Mouse (Mus musculus) lung, postnatal 10 days (tissue): ENCODE measurements around the gene Gas2l3.

Experiments used
- DNase-seq: peaks from one replicate; pipeline ENCODE4 v3.0.0; 2021

Gas2l3 gene

GRCm38 (mm10) chr10:89443115-89443622, 598 bp downstream of the Gas2l3 start:
- DNase-seq = peak; percentile 24

- no peak for DNase-seq
Measured at GRCm38 (mm10) chr10:89442640-89443039, 1.1 kb downstream of the Gas2l3 start.

GRCm38 (mm10) chr10:89441961-89442360, 1.8 kb downstream of the Gas2l3 start:
- DNase-seq = no peak

- no peak for DNase-seq
Measured at GRCm38 (mm10) chr10:89439380-89439779, 4.4 kb downstream of the Gas2l3 start.

GRCm38 (mm10) chr10:89437996-89438395, 5.8 kb downstream of the Gas2l3 start:
- no peak for DNase-seq

- DNase-seq = no peak
Measured at GRCm38 (mm10) chr10:89437472-89437871, 6.3 kb downstream of the Gas2l3 start.

GRCm38 (mm10) chr10:89435920-89436319, 7.8 kb downstream of the Gas2l3 start:
- no peak for DNase-seq

GRCm38 (mm10) chr10:89435413-89435812, 8.4 kb downstream of the Gas2l3 start:
- DNase-seq = no peak

GRCm38 (mm10) chr10:89434509-89435210, 9.1 kb downstream of the Gas2l3 start:
- no peak for DNase-seq

- DNase-seq = no peak
Measured at GRCm38 (mm10) chr10:89432743-89433142, 11.0 kb downstream of the Gas2l3 start.

GRCm38 (mm10) chr10:89430751-89431150, 13.0 kb downstream of the Gas2l3 start:
- no peak for DNase-seq

GRCm38 (mm10) chr10:89424800-89425393, 18.9 kb downstream of the Gas2l3 start:
- DNase-seq = no peak

GRCm38 (mm10) chr10:89424217-89424616, 19.6 kb downstream of the Gas2l3 start:
- DNase-seq = no peak

- DNase-seq = no peak
Measured at GRCm38 (mm10) chr10:89423164-89423778, 20.5 kb downstream of the Gas2l3 start.

- DNase-seq = no peak
Measured at GRCm38 (mm10) chr10:89422504-89423158, 21.1 kb downstream of the Gas2l3 start.

- DNase-seq = no peak
Measured at GRCm38 (mm10) chr10:89417966-89418365, 25.8 kb downstream of the Gas2l3 start.

GRCm38 (mm10) chr10:89415478-89415877, 28.3 kb downstream of the Gas2l3 start:
- DNase-seq = no peak

GRCm38 (mm10) chr10:89407551-89407950, 36.2 kb downstream of the Gas2l3 start:
- DNase-seq = no peak

GRCm38 (mm10) chr10:89406733-89407484, 36.9 kb downstream of the Gas2l3 start:
- no peak for DNase-seq

GRCm38 (mm10) chr10:89404936-89405335, 38.8 kb downstream of the Gas2l3 start:
- no peak for DNase-seq

GRCm38 (mm10) chr10:89400674-89401336, 43.0 kb downstream of the Gas2l3 start:
- DNase-seq = peak; percentile 63

- DNase-seq = peak; percentile 45
Measured at GRCm38 (mm10) chr10:89395823-89396222, 47.9 kb downstream of the Gas2l3 start.
